Mouse (Mus musculus): ENCODE results near the gene Tmem87b.

Tmem87b gene

GRCm38 (mm10) chr2:128818956-128819643, 1.2 kb downstream of the Tmem87b start:
- DNase-seq (ENCODE audit: low spot score), result no peak

- DNase-seq (ENCODE audit: low spot score), result no peak
Measured at GRCm38 (mm10) chr2:128820631-128821030, 2.7 kb downstream of the Tmem87b start.

GRCm38 (mm10) chr2:128823893-128824292, 6.0 kb downstream of the Tmem87b start:
- no peak for DNase-seq (ENCODE audit: low spot score)

- no peak for DNase-seq (ENCODE audit: low spot score)
Measured at GRCm38 (mm10) chr2:128827787-128828186, 9.9 kb downstream of the Tmem87b start.

GRCm38 (mm10) chr2:128832611-128833010, 14.7 kb downstream of the Tmem87b start:
- DNase-seq (ENCODE audit: low spot score), result no peak

- DNase-seq (ENCODE audit: low spot score), result no peak
Measured at GRCm38 (mm10) chr2:128833035-128833434, 15.1 kb downstream of the Tmem87b start.

GRCm38 (mm10) chr2:128833435-128833834, 15.5 kb downstream of the Tmem87b start:
- no peak for DNase-seq (ENCODE audit: low spot score)

- no peak for DNase-seq (ENCODE audit: low spot score)
Measured at GRCm38 (mm10) chr2:128837531-128837930, 19.6 kb downstream of the Tmem87b start.

- DNase-seq (ENCODE audit: low spot score), result no peak
Measured at GRCm38 (mm10) chr2:128838611-128839010, 20.7 kb downstream of the Tmem87b start.

- DNase-seq (ENCODE audit: low spot score), result no peak
Measured at GRCm38 (mm10) chr2:128839501-128839900, 21.6 kb downstream of the Tmem87b start.

GRCm38 (mm10) chr2:128842437-128842836, 24.5 kb downstream of the Tmem87b start:
- no peak for DNase-seq (ENCODE audit: low spot score)

GRCm38 (mm10) chr2:128850036-128850435, 32.1 kb downstream of the Tmem87b start:
- DNase-seq (ENCODE audit: low spot score), result no peak

GRCm38 (mm10) chr2:128856673-128857072, 38.8 kb downstream of the Tmem87b start:
- no peak for DNase-seq (ENCODE audit: low spot score)

GRCm38 (mm10) chr2:128858962-128859361, 41.0 kb downstream of the Tmem87b start:
- DNase-seq (ENCODE audit: low spot score), result no peak

- no peak for DNase-seq (ENCODE audit: low spot score)
Measured at GRCm38 (mm10) chr2:128859861-128860260, 41.9 kb downstream of the Tmem87b start.

GRCm38 (mm10) chr2:128862636-128863035, 44.7 kb downstream of the Tmem87b start, which contains the start of gene Fbln7:
Gene Fbln7 (plus strand): TSS chr2:128862981.
- no peak for DNase-seq (ENCODE audit: low spot score)

GRCm38 (mm10) chr2:128863777-128864331, 45.9 kb downstream of the Tmem87b start:
- DNase-seq (ENCODE audit: low spot score), result no peak

GRCm38 (mm10) chr2:128865061-128865460, 47.1 kb downstream of the Tmem87b start:
- DNase-seq (ENCODE audit: low spot score), result no peak

- no peak for DNase-seq (ENCODE audit: low spot score)
Measured at GRCm38 (mm10) chr2:128871656-128872055, 53.7 kb downstream of the Tmem87b start.

GRCm38 (mm10) chr2:128872256-128872655, 54.3 kb downstream of the Tmem87b start:
- DNase-seq (ENCODE audit: low spot score), result no peak

- no peak for DNase-seq (ENCODE audit: low spot score)
Measured at GRCm38 (mm10) chr2:128875526-128875925, 57.6 kb downstream of the Tmem87b start.

- no peak for DNase-seq (ENCODE audit: low spot score)
Measured at GRCm38 (mm10) chr2:128881236-128881635, 63.3 kb downstream of the Tmem87b start.

- no peak for DNase-seq (ENCODE audit: low spot score)
Measured at GRCm38 (mm10) chr2:128885225-128885811, 67.4 kb downstream of the Tmem87b start.

Measured in left cerebral cortex, adult 11 months (tissue).